20 mouse cellular contexts compared by ENCODE assay signal in the genomic region with DNA sequence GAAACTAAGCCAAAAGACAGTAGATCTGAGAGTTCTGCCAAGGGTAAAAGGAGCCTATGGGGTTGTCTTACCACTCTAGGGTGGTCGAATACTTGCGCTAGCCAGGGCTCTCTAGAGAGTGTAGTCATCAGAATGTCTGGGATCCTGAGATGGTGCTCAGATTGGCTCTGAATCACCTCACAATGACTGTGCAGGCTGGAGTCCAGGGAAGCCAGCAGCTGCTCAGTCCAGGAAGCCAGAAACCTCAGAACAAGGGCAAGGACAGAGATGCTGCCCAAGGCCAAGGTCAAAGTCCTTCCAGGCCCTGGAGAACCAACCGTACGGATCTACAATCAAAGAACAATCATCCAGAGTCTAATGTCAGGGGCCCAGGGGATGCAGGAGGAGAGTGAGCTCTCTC. TPM values are rescaled to one million over a fixed set of nuclear protein-coding genes. Genes with fewer than 3 reads are reported as not detected.
A peak's percentile ranks its signal among the peaks of the same experiment; 100 is the strongest.
DNase-seq lines count a peak whose midpoint lies in the region; ATAC-seq lines count a peak whose summit lies in the region.
"Had no signal": no experiment of that assay in that cellular context is flagged by ENCODE, and none has a peak within 500 bp of the region (broad histone marks: within the 10 kb centered on the region; RNA-seq: fewer than 3 reads in every experiment).

No protein-coding gene starts in this region.

- no peaks in the 10 kb centered on the region for H3K36me3 ChIP-seq in kidney, embryonic 16.5 days (ENCODE audit: insufficient read depth, low read length)
- H3K36me3 ChIP-seq: embryonic facial prominence, embryonic 12.5 days; hindbrain, embryonic 15.5 days had no signal

- WGBS in kidney, embryonic 16.5 days: 88% methylated on average over 4 of the region's 4 CpGs

- no peaks in the 10 kb centered on the region for H3K4me1 ChIP-seq in kidney, embryonic 16.5 days (ENCODE audit: insufficient read depth, low read length)
- H3K4me1 ChIP-seq: embryonic facial prominence, embryonic 12.5 days had no signal

- ATAC-seq in cerebellum, adult (ENCODE audit: insufficient number of reproducible peaks, low FRiP score, low TSS enrichment): peak; percentile 49; the same call in 1 of the 2 replicates
- ATAC-seq in kidney, embryonic 16.5 days (ENCODE audit: low FRiP score, low TSS enrichment): no peak

- no peaks in the 10 kb centered on the region for H3K9me3 ChIP-seq in kidney, embryonic 16.5 days (ENCODE audit: low read length)
- H3K9me3 ChIP-seq: hindbrain, embryonic 15.5 days had no signal

- no peak overlapping the region for H3K4me3 ChIP-seq in kidney, embryonic 16.5 days (ENCODE audit: low read length)
- H3K4me3 ChIP-seq: embryonic facial prominence, embryonic 12.5 days; hindbrain, embryonic 15.5 days had no signal

- no peak overlapping the region for H3K27ac ChIP-seq in kidney, embryonic 16.5 days (ENCODE audit: low read length)
- H3K27ac ChIP-seq: embryonic facial prominence, embryonic 12.5 days; hindbrain, embryonic 15.5 days; macrophage had no signal

- H3K9ac ChIP-seq in kidney, embryonic 16.5 days (replicated peaks; ENCODE audit: low read length): no peak overlapping the region
- H3K9ac ChIP-seq: embryonic facial prominence, embryonic 12.5 days; hindbrain, embryonic 15.5 days; lung, embryonic 14.5 days had no signal

- peaks cover 8% of the 10 kb centered on the region; the same call in 1 of the 2 replicates for H3K27me3 ChIP-seq in kidney, embryonic 16.5 days (ENCODE audit: insufficient read depth, low read length)
- H3K27me3 ChIP-seq: embryonic facial prominence, embryonic 12.5 days had no signal

- no peak overlapping the region for H3K4me2 ChIP-seq in kidney, embryonic 16.5 days (replicated peaks; ENCODE audit: low read depth, low read length)
- H3K4me2 ChIP-seq: embryonic facial prominence, embryonic 12.5 days; hindbrain, embryonic 15.5 days; liver, embryonic 11.5 days; lung, embryonic 14.5 days had no signal

- DNase-seq in cerebellum, postnatal 4 days (ENCODE audit: low spot score in 2 of 2): no peak
- DNase-seq in Muller cell, postnatal 12 days (ENCODE audit: inconsistent ontology term): peak; percentile 45
- DNase-seq in brain, adult 2 months (ENCODE audit: low read depth, low spot score): peak; percentile 72
- DNase-seq in cerebellum, postnatal 25 days: peak; percentile 55 to 60
- no peak for DNase-seq in thymus, postnatal 36 days
- no peak for DNase-seq in layer of hippocampus, postnatal 14 days (ENCODE audit: low spot score in 2 of 2)
- DNase-seq: kidney, adult 18-20 months; kidney, postnatal 36 days; layer of hippocampus, postnatal 36 days; left cerebral cortex, postnatal 4 days; lung, embryonic 14.5 days; midbrain, embryonic 14.5 days; right cerebral cortex, postnatal 25 days; thymus, adult 2 months had no signal

RNA-seq across cellular contexts. Expression of a gene that starts 52.4 kb away (rescaled TPM):
- polyA plus RNA-seq in kidney, embryonic 16.5 days (2015; fragmentation: Nextera tagmentation; extraction: Ambion mirVana): 109 and 110 TPM in 2 replicates
- 10 to 100 TPM; 60.6 to 64.0 TPM for total RNA-seq in layer of hippocampus, postnatal 14 days (2021)

Comparison
In these comparisons a context has a peak if more than half of its experiments do, and no peak if none do; other contexts are left out.
1. DNase-seq: peak in Muller cell, postnatal 12 days (single experiment), brain, adult 2 months (single experiment) and cerebellum, postnatal 25 days (2 of 2); none in cerebellum, postnatal 4 days (0 of 2), thymus, postnatal 36 days (0 of 2) and layer of hippocampus, postnatal 14 days (0 of 2).